In the genomic region with DNA sequence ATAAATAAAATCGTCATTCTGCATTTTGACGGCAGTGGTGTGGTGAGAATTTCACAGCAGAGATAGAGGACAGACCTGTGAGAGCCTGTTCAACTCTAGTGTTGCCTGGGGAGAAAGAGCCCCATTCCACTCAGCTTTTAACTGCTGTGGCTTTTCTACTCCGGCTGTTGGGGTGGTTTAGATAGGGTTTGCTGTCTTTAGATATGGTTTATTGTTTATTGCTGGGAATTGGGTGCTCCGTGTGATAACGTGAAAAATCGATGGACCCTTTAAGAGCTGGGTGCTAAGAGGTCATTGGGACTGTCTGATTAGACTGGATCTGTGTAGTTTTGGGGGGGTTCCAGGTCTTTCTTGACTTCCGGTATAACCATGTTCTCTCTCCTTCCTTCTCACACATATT, we compare ENCODE assay signal across 1 mouse cellular context.
TF ChIP-seq lines count a peak whose summit lies in the region.

No protein-coding gene starts in this region.

TF ChIP-seq in MEL, 35 proteins besides CTCF, POLR2A, EP300 and RAD21:
- TF ChIP-seq ETS1 (IDR thresholded peaks at IDR 0.05; ENCODE audit: low read depth, low read length) (0 out of 2 replicates have a peak, but pooled peaks have one; percentile 20), SIN3A (IDR thresholded peaks at IDR 0.05; ENCODE audit: low read length) (0 out of 2 replicates have a peak, but pooled peaks have one; percentile 39), TCF12 (IDR thresholded peaks at IDR 0.05; ENCODE audit: low read depth, low read length) (0 out of 2 replicates have a peak, but pooled peaks have one; percentile 24), GATA1 (IDR thresholded peaks at IDR 0.05; ENCODE audit: low read depth, low read length) (no peak), HCFC1 (IDR thresholded peaks at IDR 0.05; ENCODE audit: low read depth, low read length) (no peak), MXI1 (IDR thresholded peaks at IDR 0.05; ENCODE audit: low read depth, low read length) (no peak)
